Mouse (Mus musculus): ENCODE data around the gene Maml2. TPM values are rescaled to one million over a fixed set of nuclear protein-coding genes. Genes with fewer than 3 reads are reported as not detected.
A peak's percentile ranks its signal among the peaks of the same experiment; 100 is the strongest.

The Maml2 gene
- polyA plus RNA-seq, 1 experiment from 2014 or later: 12.9 TPM

- Histone ChIP-seq H3K4me2 (peak overlapping the region; percentile 42), H3K4me3 (no peak overlapping the region), H3K9me3 (no peaks in the 10 kb centered on the region), H3K4me1 (replicated peaks) (peaks cover 13% of the 10 kb centered on the region), H3K9ac (peak overlapping the region; percentile 54; the same call in 1 of the 2 replicates), H3K36me3 (no peaks in the 10 kb centered on the region), H3K27ac (replicated peaks) (peak overlapping the region; percentile 89), H3K27me3 (no peaks in the 10 kb centered on the region)
- no peak for ATAC-seq (ENCODE audit: low read depth)
- WGBS: 23% methylated on average over 4 of the region's 4 CpGs
Measured at GRCm38 (mm10) chr9:13651828-13652227, 354.1 kb downstream of the Maml2 start.

- Histone ChIP-seq H3K27ac (replicated peaks) (peak overlapping the region; percentile 89), H3K36me3 (no peaks in the 10 kb centered on the region), H3K4me2 (peak overlapping the region; percentile 42), H3K4me1 (replicated peaks) (peaks cover 13% of the 10 kb centered on the region), H3K27me3 (no peaks in the 10 kb centered on the region), H3K9me3 (no peaks in the 10 kb centered on the region), H3K9ac (peak overlapping the region; percentile 54), H3K4me3 (no peak overlapping the region)
- ATAC-seq (ENCODE audit: low read depth): peak; percentile 80
- 19% methylated on average over 8 of the region's 8 CpGs for WGBS
Measured at GRCm38 (mm10) chr9:13652389-13652877, 354.7 kb downstream of the Maml2 start.

- H3K9ac ChIP-seq: peak overlapping the region; percentile 54
- peak overlapping the region; percentile 42 for H3K4me2 ChIP-seq
- H3K9me3 ChIP-seq: no peaks in the 10 kb centered on the region
- H3K4me3 ChIP-seq: no peak overlapping the region
- peaks cover 13% of the 10 kb centered on the region for H3K4me1 ChIP-seq (replicated peaks)
- no peaks in the 10 kb centered on the region for H3K27me3 ChIP-seq
- H3K27ac ChIP-seq (replicated peaks): peak overlapping the region; percentile 89
- ATAC-seq (ENCODE audit: low read depth): peak; percentile 90
- H3K36me3 ChIP-seq: no peaks in the 10 kb centered on the region
- 30% methylated on average over 3 of the region's 3 CpGs for WGBS
Measured at GRCm38 (mm10) chr9:13652917-13653316, 355.2 kb downstream of the Maml2 start.

- Histone ChIP-seq H3K9ac (no peak overlapping the region; the same call in 1 of the 2 replicates), H3K27me3 (no peaks in the 10 kb centered on the region), H3K27ac (replicated peaks) (no peak overlapping the region; the same call in 1 of the 2 replicates), H3K4me3 (no peak overlapping the region), H3K36me3 (no peaks in the 10 kb centered on the region), H3K4me1 (replicated peaks) (peaks cover 25% of the 10 kb centered on the region), H3K4me2 (peak overlapping the region; percentile 39), H3K9me3 (no peaks in the 10 kb centered on the region)
- WGBS: 2% methylated on average over 12 of the region's 12 CpGs
- 0 out of 2 replicates have a peak, but pooled peaks have one; percentile 36 for ATAC-seq (ENCODE audit: low read depth)
Measured at GRCm38 (mm10) chr9:13661768-13662623, 364.2 kb downstream of the Maml2 start.

- no peaks in the 10 kb centered on the region for H3K9me3 ChIP-seq
- WGBS: 91% methylated on average over 2 of the region's 2 CpGs
- H3K4me2 ChIP-seq: no peak overlapping the region
- peaks cover 28% of the 10 kb centered on the region for H3K4me1 ChIP-seq (replicated peaks)
- no peak overlapping the region for H3K27ac ChIP-seq (replicated peaks)
- H3K9ac ChIP-seq: no peak overlapping the region
- H3K4me3 ChIP-seq: no peak overlapping the region
- H3K27me3 ChIP-seq: no peaks in the 10 kb centered on the region
- no peaks in the 10 kb centered on the region for H3K36me3 ChIP-seq
- ATAC-seq (ENCODE audit: low read depth): no peak
Measured at GRCm38 (mm10) chr9:13665487-13665969, 367.8 kb downstream of the Maml2 start.

- no peak overlapping the region for H3K9ac ChIP-seq
- H3K27me3 ChIP-seq: no peaks in the 10 kb centered on the region
- H3K36me3 ChIP-seq: no peaks in the 10 kb centered on the region
- no peak overlapping the region for H3K4me3 ChIP-seq
- WGBS: 95% methylated on average over 1 of the region's 1 CpGs
- H3K4me1 ChIP-seq (replicated peaks): peaks cover 14% of the 10 kb centered on the region
- no peak overlapping the region for H3K4me2 ChIP-seq
- no peak for ATAC-seq (ENCODE audit: low read depth)
- no peak overlapping the region for H3K27ac ChIP-seq (replicated peaks)
- no peaks in the 10 kb centered on the region for H3K9me3 ChIP-seq
Measured at GRCm38 (mm10) chr9:13667955-13668354, 370.2 kb downstream of the Maml2 start.

- no peak overlapping the region for H3K9ac ChIP-seq
- no peaks in the 10 kb centered on the region for H3K9me3 ChIP-seq
- H3K4me2 ChIP-seq: no peak overlapping the region
- no peak overlapping the region for H3K4me3 ChIP-seq
- no peak overlapping the region for H3K27ac ChIP-seq (replicated peaks)
- H3K36me3 ChIP-seq: no peaks in the 10 kb centered on the region
- no peaks in the 10 kb centered on the region for H3K27me3 ChIP-seq
- WGBS: 89% methylated on average over 2 of the region's 2 CpGs
- peaks cover 14% of the 10 kb centered on the region for H3K4me1 ChIP-seq (replicated peaks)
- ATAC-seq (ENCODE audit: low read depth): no peak
Measured at GRCm38 (mm10) chr9:13668742-13669141, 371.0 kb downstream of the Maml2 start.

GRCm38 (mm10) chr9:13671125-13671769, 373.5 kb downstream of the Maml2 start:
- 84% methylated on average over 3 of the region's 3 CpGs for WGBS
- H3K4me1 ChIP-seq (replicated peaks): peaks cover 5% of the 10 kb centered on the region
- H3K36me3 ChIP-seq: no peaks in the 10 kb centered on the region
- ATAC-seq (ENCODE audit: low read depth): no peak; the same call in 1 of the 2 replicates
- no peaks in the 10 kb centered on the region for H3K27me3 ChIP-seq
- H3K9me3 ChIP-seq: no peaks in the 10 kb centered on the region
- no peak overlapping the region; the same call in 1 of the 2 replicates for H3K27ac ChIP-seq (replicated peaks)
- H3K4me3 ChIP-seq: no peak overlapping the region
- no peak overlapping the region for H3K4me2 ChIP-seq
- no peak overlapping the region for H3K9ac ChIP-seq

- Histone ChIP-seq H3K27me3 (no peaks in the 10 kb centered on the region), H3K9ac (no peak overlapping the region), H3K36me3 (no peaks in the 10 kb centered on the region), H3K4me1 (replicated peaks) (peaks cover 5% of the 10 kb centered on the region), H3K27ac (replicated peaks) (no peak overlapping the region), H3K4me3 (no peak overlapping the region), H3K4me2 (no peak overlapping the region), H3K9me3 (no peaks in the 10 kb centered on the region)
- 93% methylated on average over 2 of the region's 2 CpGs for WGBS
- no peak for ATAC-seq (ENCODE audit: low read depth)
Measured at GRCm38 (mm10) chr9:13673304-13673703, 375.5 kb downstream of the Maml2 start.

- no peaks in the 10 kb centered on the region for H3K9me3 ChIP-seq
- H3K4me2 ChIP-seq: no peak overlapping the region
- H3K36me3 ChIP-seq: no peaks in the 10 kb centered on the region
- peaks cover 19% of the 10 kb centered on the region for H3K4me1 ChIP-seq (replicated peaks)
- H3K27ac ChIP-seq (replicated peaks): no peak overlapping the region
- WGBS: 81% methylated on average over 2 of the region's 2 CpGs
- no peaks in the 10 kb centered on the region for H3K27me3 ChIP-seq
- H3K9ac ChIP-seq: no peak overlapping the region
- no peak overlapping the region for H3K4me3 ChIP-seq
- ATAC-seq (ENCODE audit: low read depth): no peak
Measured at GRCm38 (mm10) chr9:13678026-13678425, 380.3 kb downstream of the Maml2 start.

- Histone ChIP-seq H3K27ac (replicated peaks) (no peak overlapping the region), H3K4me1 (replicated peaks) (peaks cover 22% of the 10 kb centered on the region), H3K4me3 (no peak overlapping the region), H3K9ac (no peak overlapping the region), H3K4me2 (no peak overlapping the region), H3K36me3 (no peaks in the 10 kb centered on the region), H3K27me3 (no peaks in the 10 kb centered on the region), H3K9me3 (no peaks in the 10 kb centered on the region)
- ATAC-seq (ENCODE audit: low read depth): no peak
- 95% methylated on average over 2 of the region's 2 CpGs for WGBS
Measured at GRCm38 (mm10) chr9:13679696-13680095, 381.9 kb downstream of the Maml2 start.

- Histone ChIP-seq H3K27ac (replicated peaks) (peak overlapping the region; percentile 72), H3K4me2 (no peak overlapping the region)
Measured at GRCm38 (mm10) chr9:13681147-13681546, 383.4 kb downstream of the Maml2 start.

More at GRCm38 (mm10) chr9:13681147-13681546, 383.4 kb downstream of the Maml2 start:
- Histone ChIP-seq H3K9ac (no peak overlapping the region), H3K27me3 (no peaks in the 10 kb centered on the region), H3K4me3 (no peak overlapping the region), H3K9me3 (no peaks in the 10 kb centered on the region), H3K4me1 (replicated peaks) (peaks cover 22% of the 10 kb centered on the region), H3K36me3 (no peaks in the 10 kb centered on the region)
- 79% methylated on average over 8 of the region's 8 CpGs for WGBS
- peak; percentile 15; the same call in 1 of the 2 replicates for ATAC-seq (ENCODE audit: low read depth)

All from neural tube, embryonic 13.5 days (tissue).